Mouse (Mus musculus) embryonic facial prominence, embryonic 14.5 days (tissue): ENCODE data around the gene Parvg. TPM values are rescaled to one million over a fixed set of nuclear protein-coding genes. Genes with fewer than 3 reads are reported as not detected.

ENCODE experiments used
- ATAC-seq: fragments of 200-750 bp; cut with Nextera tagmentation; 2 replicates; pipeline ENCODE4 v1.8.0; 2017; ENCODE audit warnings: low read depth, moderate number of reproducible peaks, moderate TSS enrichment
- DNase-seq: peaks from one replicate; pipeline ENCODE4 v3.0.0-alpha.2; 2015; ENCODE audit warnings: low spot score
- H3K27ac ChIP-seq: fragments of 300-500 bp; sonication (generic); replicated peaks from 2 replicates; pipeline ENCODE4 v1.5.1; 2014; ENCODE audit warnings: low read depth, mild to moderate bottlenecking, low read length, moderate library complexity
- H3K27me3 ChIP-seq: fragments of 300-500 bp; sonication (generic); replicated peaks from 2 replicates; pipeline ENCODE4 v1.6.1; 2014; ENCODE audit warnings: low read length; ENCODE audit not compliant: control insufficient read depth, insufficient read depth
- H3K36me3 ChIP-seq: fragments of 300-500 bp; sonication (generic); 2 replicates; pipeline ENCODE4 v1.6.1; 2014; ENCODE audit warnings: low read length, mixed read lengths; ENCODE audit not compliant: control insufficient read depth, insufficient read depth
- H3K4me1 ChIP-seq: fragments of 300-500 bp; sonication (generic); 2 replicates; pipeline ENCODE4 v1.6.1; 2014; ENCODE audit warnings: antibody characterized with exemption, low read length; ENCODE audit not compliant: control insufficient read depth, insufficient read depth
- H3K4me2 ChIP-seq: fragments of 300-500 bp; sonication (generic); 2 replicates; pipeline ENCODE4 v1.6.1; 2014; ENCODE audit warnings: low read depth, mild to moderate bottlenecking, low read length, moderate library complexity, mixed read lengths
- H3K4me3 ChIP-seq: fragments of 300-500 bp; sonication (generic); 2 replicates; pipeline ENCODE4 v1.5.1; 2014; ENCODE audit warnings: low read depth, mild to moderate bottlenecking, low read length
- H3K9ac ChIP-seq: fragments of 300-500 bp; sonication (generic); 2 replicates; pipeline ENCODE4 v1.6.1; 2014; ENCODE audit warnings: low read depth, mild to moderate bottlenecking, low read length, moderate library complexity, mixed read lengths
- H3K9me3 ChIP-seq: fragments of 300-500 bp; sonication (generic); 2 replicates; pipeline ENCODE4 v1.6.1; 2016; ENCODE audit warnings: low read length; ENCODE audit not compliant: control insufficient read depth
- WGBS: fragments of 180-500 bp; shearing (Covaris S2); extraction: QIAGEN DNeasy Blood & Tissue Kit; methylation state at CpG from one replicate; pipeline ENCODE4 v1.1.7; 2014; 5-methylcytosine and 5-hydroxymethylcytosine counted together
- polyA plus RNA-seq: library from polyadenylated mRNA; unstranded; fragments of >200 nt; fragmentation: Nextera tagmentation; extraction: Ambion mirVana; gene quantifications from 2 replicates; pipeline ENCODE4 v1.2.1, GENCODE M21; 2014

Gene Parvg
- polyA plus RNA-seq, 1 experiment from 2014 or later = 2.4 TPM

- H3K9ac ChIP-seq = no peak overlapping the region
These were observed 56.4 kb downstream of the Parvg start for GRCm38 (mm10) chr15:84380181-84380580.

GRCm38 (mm10) chr15:84384066-84384465 is 60.2 kb downstream of the Parvg start:
- Histone ChIP-seq H3K4me1 (no peaks in the 10 kb centered on the region), H3K27ac (no peak overlapping the region), H3K36me3 (no peaks in the 10 kb centered on the region), H3K27me3 (no peaks in the 10 kb centered on the region), H3K4me2 (no peak overlapping the region), H3K9me3 (peaks cover 18% of the 10 kb centered on the region), H3K4me3 (no peak overlapping the region), H3K9ac (no peak overlapping the region)
- ATAC-seq = no peak
- no peak for DNase-seq
- 91% methylated on average over 9 of the region's 9 CpGs for WGBS

More at GRCm38 (mm10) chr15:84380181-84380580, 56.4 kb downstream of the Parvg start:
- Histone ChIP-seq H3K4me2 (no peak overlapping the region), H3K27me3 (no peaks in the 10 kb centered on the region), H3K9me3 (peaks cover 4% of the 10 kb centered on the region), H3K4me1 (no peaks in the 10 kb centered on the region), H3K27ac (no peak overlapping the region), H3K4me3 (no peak overlapping the region), H3K36me3 (no peaks in the 10 kb centered on the region)
- ATAC-seq (peak; percentile 27; the same call in 1 of the 2 replicates), DNase-seq (peak; percentile 44)
- 53% methylated on average over 10 of the region's 10 CpGs for WGBS

DNA sequence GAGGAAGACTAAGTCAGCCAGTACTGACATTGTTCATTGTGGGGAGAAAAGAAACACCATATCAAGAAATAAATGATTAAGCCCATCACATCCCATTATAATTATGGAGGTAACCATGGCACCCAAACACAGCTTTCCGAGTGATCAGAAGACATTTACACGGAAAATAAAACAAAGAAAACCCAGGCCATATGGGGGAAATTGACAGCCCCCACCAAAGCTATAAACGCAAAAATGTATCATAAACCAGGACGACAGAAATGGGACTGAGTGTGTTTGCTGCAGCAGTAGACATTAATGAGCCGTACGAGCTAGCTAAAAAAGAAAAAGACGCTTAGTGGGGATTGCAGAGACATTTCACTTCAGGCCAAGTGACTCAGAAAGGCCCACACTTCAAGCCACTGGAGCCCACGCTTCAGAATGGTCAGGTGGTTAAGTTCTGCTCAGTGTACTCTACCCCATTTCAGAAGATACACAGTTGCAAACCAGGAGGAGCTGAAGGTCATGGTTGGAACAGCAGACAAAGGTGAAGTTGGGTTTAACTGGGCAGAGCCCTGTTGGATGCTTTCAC is 62.3 kb downstream of the Parvg start:
- no peaks in the 10 kb centered on the region for H3K27me3 ChIP-seq
- no peak overlapping the region for H3K27ac ChIP-seq
- DNase-seq (no peak), ATAC-seq (no peak)
- 83% methylated on average over 8 of the region's 8 CpGs for WGBS
- no peak overlapping the region for H3K4me2 ChIP-seq
- no peaks in the 10 kb centered on the region for H3K36me3 ChIP-seq
- no peaks in the 10 kb centered on the region for H3K4me1 ChIP-seq
- no peak overlapping the region for H3K9ac ChIP-seq
- no peak overlapping the region for H3K4me3 ChIP-seq
- H3K9me3 ChIP-seq = peaks cover 18% of the 10 kb centered on the region

GRCm38 (mm10) chr15:84388698-84389131 is 64.9 kb downstream of the Parvg start:
- WGBS = 89% methylated on average over 8 of the region's 8 CpGs
- Histone ChIP-seq H3K9me3 (peaks cover 18% of the 10 kb centered on the region), H3K27ac (no peak overlapping the region), H3K4me3 (no peak overlapping the region), H3K4me2 (no peak overlapping the region), H3K4me1 (no peaks in the 10 kb centered on the region), H3K9ac (no peak overlapping the region), H3K36me3 (no peaks in the 10 kb centered on the region), H3K27me3 (no peaks in the 10 kb centered on the region)
- DNase-seq (no peak), ATAC-seq (no peak)

DNA sequence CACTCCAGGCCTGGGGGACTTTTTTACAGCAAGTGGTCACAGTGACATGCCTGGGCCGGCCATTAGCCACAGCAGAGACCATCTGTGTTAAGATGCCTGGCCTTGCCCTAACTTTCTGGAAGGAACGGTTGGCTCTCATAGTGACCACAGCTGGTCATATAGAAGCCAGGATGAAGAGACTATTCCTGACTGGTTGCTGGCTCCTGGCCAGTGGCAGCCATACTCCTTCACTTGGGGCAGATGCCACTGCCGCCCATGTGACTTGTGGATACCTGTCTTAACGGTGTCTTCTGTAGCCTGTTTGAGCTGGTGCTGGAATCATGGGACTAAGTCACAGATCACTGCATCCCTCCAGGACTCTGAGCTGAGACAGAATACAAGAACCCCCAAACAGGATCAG is 68.3 kb downstream of the Parvg start:
- Histone ChIP-seq H3K36me3 (no peaks in the 10 kb centered on the region), H3K4me1 (no peaks in the 10 kb centered on the region), H3K4me2 (no peak overlapping the region), H3K9ac (no peak overlapping the region), H3K4me3 (no peak overlapping the region), H3K27ac (no peak overlapping the region), H3K27me3 (no peaks in the 10 kb centered on the region), H3K9me3 (peaks cover 14% of the 10 kb centered on the region)
- WGBS = 97% methylated on average over 4 of the region's 4 CpGs
- DNase-seq (no peak), ATAC-seq (no peak)

Other genes starting within 250 kb of the Parvg start
- 8.8 and 9.2 TPM in 2 replicates for gene Sult4a1, start 218.3 kb upstream of the Parvg start, polyA plus RNA-seq
- not detected in 2 replicates for gene Pnpla5, start 200.9 kb upstream of the Parvg start, polyA plus RNA-seq
- gene Pnpla3, start 156.2 kb upstream of the Parvg start, polyA plus RNA-seq = 0.89 and 1.1 TPM in 2 replicates
- gene Samm50, start 131.8 kb upstream of the Parvg start, polyA plus RNA-seq = 71.1 and 74.0 TPM in 2 replicates
- gene Parvb, start 92.0 kb upstream of the Parvg start, polyA plus RNA-seq = 5.0 and 7.8 TPM in 2 replicates
- 9.0 and 12.9 TPM in 2 replicates for gene Shisal1, start 123.1 kb downstream of the Parvg start, polyA plus RNA-seq
- 10.8 and 13.7 TPM in 2 replicates for gene Rtl6, start 233.8 kb downstream of the Parvg start, polyA plus RNA-seq